Mouse (Mus musculus) cerebellum, adult (tissue): ENCODE results near the gene Plekhb2.

Experiments
- ATAC-seq: cut with Nextera tagmentation; 2 replicates; pipeline ENCODE4 v1.9.2; 2017; ENCODE audit warnings: mild to moderate bottlenecking, moderate library complexity, mixed read lengths; ENCODE audit not compliant: insufficient number of reproducible peaks, low FRiP score, low TSS enrichment

Plekhb2 gene

DNA sequence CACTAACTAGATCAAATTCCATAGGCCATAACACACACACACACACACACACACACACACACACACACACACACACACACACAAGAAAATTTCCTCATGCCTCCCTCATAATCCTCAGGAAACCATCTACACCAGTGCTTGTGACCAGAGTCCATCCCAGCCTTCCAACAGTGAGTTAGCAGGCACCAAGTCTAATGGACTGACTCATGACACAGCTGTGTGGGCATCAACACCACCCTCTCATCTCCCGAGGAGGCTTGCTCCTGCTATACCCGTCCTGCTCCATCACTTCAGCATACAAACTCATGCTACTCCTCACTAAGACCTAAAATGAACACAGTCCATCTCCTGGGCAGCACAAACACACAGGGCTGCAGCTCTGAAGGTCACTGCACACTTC is 18.8 kb upstream of the Plekhb2 start:
- no peak for ATAC-seq

DNA sequence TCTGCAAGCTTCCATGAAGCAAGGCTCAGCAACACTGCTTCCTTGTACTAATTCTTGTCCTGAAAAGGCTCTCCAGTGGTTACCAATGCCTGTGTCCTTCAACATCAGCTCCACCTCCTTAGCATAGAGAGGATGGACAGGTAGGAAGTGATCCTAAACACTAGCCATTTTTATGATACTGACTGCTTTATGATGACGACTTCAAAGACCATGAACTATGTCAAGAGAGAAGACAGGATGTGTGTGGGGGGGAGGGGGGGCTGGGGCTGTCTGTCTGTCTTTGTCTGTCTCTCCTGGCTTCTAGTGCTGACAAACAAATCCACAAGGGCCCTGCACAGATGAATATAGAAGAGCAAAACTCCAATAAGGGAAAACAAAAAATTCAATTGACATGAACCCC is 18.4 kb upstream of the Plekhb2 start:
- ATAC-seq, result no peak

DNA sequence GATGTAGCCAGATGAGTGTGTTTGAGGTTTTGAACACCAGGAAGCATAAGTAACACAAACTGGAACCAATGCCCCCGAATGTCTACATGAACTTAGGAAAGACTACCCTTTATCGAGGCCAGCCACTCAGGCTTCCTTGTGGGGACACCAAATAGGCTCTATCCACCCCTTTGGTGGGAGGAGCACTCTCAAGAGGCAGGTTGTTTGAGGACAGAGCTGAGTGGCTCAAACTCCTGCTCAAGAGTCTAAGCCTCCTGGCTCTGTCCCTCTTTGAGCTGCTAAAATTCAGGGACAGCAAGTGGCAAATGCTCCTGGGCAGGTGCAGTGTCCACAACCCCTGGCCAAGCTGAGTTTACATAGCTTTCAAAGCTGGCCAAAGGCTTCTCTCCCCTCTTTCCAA is 14.9 kb upstream of the Plekhb2 start:
- ATAC-seq, result no peak

DNA sequence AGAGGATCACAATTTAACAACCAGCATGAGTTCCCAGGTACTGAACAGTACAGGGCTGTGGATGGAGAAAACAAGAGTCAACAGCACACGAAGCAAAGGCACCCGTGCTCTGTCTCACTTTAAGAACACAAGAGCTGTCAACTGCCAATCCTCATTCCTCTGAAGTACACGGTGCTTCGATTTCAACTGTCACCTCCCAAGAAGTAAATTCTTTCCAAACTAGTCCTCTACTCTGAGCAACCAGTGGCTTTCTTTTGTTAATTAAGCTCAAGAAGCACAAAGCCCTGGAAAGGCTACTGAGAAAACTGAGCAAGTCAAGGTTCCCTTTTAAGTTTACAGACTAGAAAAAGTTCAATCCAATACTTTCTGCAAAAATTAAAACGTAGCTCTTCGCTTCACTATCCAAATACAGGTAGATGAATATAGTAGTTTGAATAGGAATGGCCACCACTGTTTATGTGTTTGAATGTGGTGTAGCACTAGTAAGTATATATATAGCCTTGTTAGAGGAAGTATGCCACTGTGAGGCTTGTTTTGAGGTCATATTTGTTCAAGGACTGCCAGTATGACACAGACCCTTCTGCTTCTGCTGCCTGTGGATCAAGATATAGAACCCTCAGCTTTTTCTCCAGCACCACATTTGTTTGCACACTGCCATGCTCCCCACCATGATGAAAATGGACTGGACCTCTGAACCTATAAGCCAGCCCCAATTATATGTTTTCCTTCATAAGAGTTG is 11.7 kb upstream of the Plekhb2 start:
- no peak for ATAC-seq

DNA sequence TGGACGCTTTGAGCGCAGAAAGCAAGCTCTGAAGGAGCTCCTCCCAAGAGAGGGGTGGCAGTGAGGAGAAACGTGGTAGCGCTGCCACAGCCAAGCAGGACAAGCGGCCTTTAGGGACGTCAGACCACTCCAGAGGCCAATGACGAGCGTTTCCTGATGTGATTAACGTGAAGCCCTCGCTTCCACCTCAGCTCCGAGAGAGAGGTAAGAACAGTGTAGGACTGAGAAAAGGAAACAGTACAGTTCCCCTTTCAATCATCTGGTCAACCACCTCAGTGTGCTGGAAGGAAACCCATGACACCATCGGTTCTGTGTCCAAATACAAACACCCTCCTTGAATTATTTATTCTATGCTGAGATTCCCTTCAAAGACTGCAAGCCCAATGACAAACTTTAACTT is 10.5 kb upstream of the Plekhb2 start:
- no peak for ATAC-seq

DNA sequence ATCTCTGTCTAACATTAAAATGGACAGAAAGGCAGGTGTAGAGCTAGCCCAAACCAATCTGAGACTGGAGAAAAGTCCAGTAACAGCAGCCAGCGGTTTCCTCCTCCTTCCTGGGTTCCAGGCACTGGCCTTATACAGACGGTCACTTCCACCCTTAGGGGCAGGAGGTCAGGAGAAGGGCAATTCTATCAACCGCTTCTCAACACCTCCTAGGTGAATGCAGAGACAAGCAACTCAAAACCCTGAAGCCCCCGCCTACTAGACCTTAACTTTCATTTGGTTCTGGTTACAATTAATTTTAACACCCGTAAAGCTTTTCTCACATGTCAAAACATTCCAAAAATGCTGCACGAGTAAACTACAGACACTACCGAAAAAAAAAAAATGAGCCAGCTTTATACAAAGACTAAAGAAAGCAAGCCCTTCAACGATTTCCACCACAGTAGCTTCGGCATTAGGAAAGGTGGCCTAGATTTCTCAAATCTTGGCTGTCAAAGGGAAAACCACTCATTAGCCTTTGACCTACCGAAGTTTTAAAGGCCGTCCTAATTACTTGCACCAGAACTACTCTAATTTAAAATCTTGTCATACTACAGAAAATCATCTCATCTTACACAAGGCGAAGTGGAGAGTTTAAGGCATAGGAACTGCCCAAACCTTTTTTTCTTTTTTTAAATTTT is 7.9 kb upstream of the Plekhb2 start:
- no peak for ATAC-seq

DNA sequence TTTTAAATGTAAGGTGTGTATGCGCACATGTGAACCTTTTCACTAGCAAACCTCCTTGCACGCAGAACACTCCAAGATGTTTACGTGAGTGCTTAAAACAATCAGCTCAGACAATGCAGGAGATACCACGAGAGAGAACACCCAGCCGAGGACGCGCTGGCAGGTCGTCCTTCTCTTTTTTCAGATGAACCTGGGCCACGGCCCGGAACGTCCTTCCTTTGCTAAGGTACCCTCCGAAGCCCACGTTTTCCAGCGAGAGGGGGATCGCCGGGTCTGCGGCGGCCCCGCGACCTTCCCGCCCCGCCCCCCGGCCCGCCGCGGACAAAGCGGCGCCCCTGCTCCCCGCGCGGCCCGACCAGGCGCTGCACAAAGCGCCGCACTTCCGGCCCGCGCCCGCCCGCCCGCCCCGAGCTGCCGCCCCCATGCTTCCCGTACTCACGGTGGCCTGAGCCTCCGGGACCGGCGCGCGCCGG is 7.4 kb upstream of the Plekhb2 start:
- peak; percentile 43 for ATAC-seq

DNA sequence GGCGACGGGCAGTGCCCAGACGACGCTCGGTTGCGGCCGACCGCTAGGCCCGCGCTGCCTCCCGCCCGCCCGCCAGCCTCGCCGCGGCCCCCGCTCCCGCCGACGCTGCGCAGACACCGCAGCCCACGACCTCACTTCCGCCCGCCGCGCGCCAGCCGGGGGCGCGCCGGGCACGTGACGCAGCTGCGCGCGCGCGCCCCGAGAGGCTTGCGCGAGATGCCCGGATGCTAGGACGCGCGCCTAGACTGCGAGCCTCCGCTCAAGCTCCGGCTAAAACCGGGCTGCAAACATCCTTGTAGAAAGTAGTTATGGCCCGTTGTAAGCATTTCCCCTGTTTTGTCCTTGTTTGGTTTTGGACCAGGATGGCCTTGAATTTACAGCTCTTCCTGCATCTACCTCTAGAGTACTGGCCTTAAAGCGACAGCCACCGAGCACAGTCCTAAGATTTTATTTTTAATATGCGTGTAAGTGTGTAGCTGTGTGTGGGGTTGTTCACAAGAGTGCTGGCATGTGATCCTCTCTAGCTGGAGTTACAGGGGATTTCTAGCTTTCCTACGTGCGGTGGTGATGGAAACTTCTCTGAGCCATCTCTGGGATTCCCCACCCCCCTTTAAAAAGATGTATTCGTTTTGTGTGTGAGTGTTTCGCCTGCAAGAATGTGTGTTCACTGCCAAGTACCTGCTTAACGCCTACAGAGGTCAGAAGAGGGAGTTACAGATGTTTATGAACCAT is 6.7 kb upstream of the Plekhb2 start, which contains the start of gene Fam168b:
Fam168b (minus strand) TSS at position 179 of the 732 bp plus-strand sequence.
- ATAC-seq, result peak; percentile 73

DNA sequence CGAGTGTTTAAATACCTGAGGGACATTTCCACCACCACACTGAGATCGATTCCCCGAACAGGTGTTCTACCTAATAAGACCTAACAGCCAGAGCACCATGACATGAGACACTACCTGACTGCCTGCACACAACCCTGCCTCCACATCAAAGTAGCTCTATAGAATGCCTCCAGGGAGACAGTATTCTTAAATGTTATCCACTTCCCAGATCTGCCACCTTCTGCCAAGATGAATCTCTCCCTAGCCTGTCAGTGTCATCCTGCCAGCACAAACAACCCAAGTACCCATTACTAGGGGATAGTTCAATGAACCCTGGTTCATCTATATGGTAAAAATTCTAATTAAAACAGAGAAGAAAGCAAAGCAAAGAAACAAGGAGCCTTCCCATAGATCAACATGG is 2.7 kb upstream of the Plekhb2 start:
- ATAC-seq, result no peak

DNA sequence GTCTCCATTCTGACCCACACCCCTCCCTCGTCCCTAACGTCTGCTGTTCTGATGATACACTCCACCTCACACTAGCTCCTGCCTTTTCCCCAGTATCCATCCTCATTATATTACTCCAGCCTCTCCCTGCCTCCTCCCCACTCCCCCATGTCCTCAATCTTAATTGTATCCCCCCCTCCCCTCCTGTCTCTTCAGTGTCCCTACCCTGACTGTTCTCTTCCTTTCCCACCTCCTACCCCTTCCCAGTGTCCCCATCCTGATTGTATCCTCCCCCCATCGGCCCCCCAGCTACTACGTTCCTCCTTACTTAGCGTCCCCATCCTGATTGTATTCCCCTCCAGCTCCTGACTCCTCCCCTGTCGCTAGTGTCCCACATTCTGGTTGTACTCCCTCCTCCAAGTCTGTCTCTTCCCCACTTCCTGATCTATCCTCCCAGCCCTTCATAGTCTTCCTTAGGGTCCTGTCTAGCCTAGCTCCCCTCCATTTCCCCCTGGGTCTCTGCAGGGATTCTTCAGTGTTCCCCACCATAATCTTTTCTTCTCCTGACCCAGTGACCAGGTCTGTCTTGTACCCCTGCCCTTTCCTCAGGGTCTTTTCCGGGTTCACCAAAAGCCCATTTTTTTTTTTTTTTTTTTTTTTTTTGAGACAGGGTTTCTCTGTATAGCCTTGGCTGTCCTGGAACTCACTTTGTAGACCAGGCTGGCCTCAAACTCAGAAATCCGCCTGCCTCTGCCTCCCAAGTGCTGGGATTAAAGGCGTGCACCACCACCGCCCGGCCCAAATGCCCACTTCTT is 764 bp downstream of the Plekhb2 start:
- peak; percentile 47 for ATAC-seq

DNA sequence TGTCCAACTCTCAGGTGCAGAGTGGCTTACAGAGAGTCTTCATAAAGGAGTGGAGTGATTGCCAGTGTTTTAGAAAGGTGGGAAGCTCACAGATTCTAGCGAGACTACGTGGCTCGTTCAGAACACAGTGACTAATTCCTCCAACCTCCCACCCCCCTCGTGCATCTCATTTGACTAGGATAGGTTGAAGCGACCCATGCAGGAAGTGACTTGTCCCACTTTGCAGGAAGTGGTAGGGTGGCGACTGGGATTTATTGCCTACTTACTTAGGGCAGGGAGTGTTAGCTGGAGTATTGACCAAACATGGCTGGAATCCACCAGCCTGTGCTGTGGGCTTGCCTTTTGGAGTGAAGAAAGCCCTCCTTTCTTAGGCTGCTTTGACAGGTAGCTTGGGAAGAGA is 1.8 kb downstream of the Plekhb2 start:
- ATAC-seq, result no peak

DNA sequence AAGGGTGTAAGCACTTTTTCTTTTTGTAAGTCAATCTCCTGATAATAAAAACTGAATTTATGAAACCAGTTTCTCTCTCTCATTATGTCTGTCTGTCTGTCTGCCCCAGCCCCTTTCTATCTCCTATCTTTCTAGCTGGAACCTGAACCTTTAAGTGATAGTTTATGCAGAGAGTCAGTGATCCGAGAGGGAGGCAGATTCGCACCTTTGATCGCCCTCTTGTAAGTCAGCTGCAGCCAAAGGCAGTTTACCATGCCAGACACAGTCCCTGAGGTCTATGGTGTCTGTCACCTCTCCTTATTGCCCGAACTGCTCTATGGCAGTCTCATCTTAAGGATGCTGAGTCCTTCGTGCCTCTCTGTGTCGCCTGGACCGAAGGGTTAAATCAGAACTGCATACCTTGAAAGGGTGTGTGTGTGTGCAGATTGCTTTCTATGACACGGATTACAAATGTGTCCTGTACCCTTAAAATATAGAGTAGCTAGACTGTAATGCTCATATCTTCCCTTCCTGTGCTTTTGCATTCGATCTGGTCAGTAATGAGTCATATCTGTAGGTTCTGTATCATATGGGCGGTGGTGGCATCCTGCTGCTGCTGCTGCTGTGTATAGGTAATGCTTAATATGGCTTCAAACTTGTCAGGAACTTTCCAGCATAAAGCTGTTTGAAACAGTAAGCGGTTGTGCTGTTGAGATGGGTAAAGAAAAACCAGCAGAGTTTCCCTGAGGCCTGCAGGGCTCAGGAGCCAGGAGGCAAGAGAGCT is 2.5 kb downstream of the Plekhb2 start:
- ATAC-seq, result no peak

DNA sequence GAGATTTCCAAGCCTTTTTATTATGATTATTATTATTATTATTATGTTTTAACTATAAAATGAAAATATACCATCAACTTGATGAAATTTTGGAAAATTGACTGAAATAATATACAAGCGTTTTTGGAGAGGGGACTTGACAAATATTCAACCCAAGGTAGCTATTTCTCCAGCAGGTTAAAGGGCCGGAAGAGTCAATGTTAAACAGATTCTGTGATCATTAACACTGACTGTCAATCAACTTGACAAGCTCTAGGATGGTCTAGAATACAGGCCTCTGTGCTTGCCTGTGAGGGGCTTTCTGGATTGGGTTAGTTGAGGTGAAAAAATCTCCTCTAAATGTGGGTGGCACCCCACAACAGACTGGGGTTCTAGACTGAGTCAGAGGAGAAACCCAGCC is 4.0 kb downstream of the Plekhb2 start:
- no peak for ATAC-seq

DNA sequence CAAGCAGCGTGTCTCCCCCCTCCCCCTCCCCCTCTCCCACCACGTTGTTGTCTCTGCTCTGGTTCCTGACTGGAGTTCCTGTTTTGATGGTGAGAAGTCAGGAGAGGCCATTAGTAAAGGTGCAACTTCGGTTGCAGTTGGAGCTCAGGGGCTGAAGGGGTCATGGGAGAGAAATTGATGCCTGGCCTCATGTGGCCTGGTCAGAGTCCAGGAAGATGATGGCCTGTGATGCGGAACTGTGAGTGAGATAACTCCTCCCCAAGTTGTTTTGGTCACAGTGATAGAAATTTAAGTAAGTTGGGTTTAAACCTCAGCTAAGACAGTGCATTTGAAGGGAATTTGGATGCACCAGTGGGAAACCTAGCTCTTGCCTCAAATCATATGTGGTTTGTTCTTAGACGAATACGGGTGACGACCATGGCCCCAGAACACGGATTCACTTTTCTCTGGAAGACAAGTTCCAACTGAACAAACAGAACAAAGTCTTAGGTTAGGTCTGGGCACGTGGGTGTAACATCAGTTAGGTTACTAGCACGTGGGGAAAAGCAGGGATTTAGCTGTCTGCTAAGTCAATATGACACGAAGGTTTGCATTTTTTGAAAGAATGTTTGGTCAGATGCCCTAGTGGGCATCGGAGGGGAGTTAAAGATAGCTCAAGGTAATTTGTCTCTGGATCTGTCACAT is 5.4 kb downstream of the Plekhb2 start:
- no peak for ATAC-seq

DNA sequence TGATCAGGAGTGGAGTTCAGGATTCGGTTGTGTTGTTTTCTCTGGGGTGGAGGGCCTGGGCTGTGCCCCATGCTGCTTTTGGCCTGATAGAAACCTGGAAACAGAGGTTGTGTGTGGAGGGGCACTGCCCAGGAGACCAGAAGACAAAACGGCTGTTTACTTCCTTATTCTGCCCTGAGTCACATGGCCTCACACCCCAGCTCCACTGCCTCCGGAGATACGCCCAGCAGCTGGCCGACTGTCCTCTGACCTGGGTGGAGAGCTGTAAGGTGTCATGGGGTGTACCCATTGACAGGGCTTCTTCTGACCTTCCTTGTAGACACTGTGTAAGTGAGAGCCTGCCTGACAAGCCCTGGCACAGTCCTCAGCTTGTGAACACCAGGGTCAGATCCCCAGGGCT is 8.9 kb downstream of the Plekhb2 start:
- 0 out of 2 replicates have a peak, but pooled peaks have one; percentile 26 for ATAC-seq

DNA sequence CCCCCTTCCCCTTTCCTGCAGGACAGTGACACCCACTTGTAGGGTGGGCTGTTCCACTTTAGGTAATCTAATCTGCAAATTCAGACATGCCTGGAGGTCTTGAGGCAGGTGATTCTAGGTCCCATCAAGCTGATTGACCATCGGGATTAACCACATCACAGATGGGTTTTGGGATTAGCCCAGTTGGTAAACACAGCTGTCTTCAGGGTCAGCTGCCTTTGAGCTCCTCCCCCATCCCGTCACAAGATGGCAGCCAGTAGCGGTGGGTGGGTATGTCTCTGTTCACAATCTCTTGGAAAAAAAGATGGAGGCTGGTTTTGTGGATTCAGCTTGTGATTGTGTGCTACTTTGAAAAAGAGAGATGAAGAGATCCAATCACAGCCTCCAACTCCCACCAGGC is 10.0 kb downstream of the Plekhb2 start:
- no peak for ATAC-seq

DNA sequence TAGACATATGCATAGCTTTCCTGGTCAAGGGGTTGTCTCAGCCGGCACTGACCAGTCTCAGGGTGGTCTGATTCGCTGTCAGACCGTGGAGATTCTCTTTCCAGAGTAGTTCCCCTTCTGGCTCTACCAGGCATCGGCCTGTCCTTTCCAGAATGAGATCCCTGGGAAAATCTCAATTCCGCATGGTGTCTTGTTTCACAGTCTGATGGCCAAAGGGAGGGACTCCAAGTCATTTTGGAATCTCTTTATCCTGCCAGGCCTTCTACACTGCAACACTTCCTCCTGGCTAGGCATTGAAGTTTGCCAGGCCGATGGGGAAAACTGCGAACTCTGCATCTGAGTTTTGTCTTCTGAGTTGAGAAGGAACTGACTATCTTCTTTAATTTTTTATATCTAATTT is 10.4 kb downstream of the Plekhb2 start:
- no peak for ATAC-seq

DNA sequence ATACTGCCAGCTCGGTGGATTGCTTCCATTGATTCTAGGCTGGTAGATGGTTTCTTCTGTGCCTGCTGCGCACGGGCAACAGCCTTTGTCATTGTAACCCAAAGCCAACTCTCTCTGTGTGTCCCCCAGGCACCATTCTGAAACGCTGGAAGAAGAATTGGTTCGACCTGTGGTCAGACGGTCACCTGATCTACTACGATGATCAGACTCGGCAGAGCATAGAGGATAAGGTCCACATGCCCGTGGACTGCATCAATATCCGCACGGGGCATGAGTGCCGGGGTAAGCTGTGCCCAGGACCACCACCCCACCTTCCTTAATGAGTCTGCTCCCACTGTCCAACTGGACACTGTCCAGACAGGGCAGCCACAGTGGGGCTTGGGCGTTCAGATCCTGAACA is 13.1 kb downstream of the Plekhb2 start:
- no peak for ATAC-seq

DNA sequence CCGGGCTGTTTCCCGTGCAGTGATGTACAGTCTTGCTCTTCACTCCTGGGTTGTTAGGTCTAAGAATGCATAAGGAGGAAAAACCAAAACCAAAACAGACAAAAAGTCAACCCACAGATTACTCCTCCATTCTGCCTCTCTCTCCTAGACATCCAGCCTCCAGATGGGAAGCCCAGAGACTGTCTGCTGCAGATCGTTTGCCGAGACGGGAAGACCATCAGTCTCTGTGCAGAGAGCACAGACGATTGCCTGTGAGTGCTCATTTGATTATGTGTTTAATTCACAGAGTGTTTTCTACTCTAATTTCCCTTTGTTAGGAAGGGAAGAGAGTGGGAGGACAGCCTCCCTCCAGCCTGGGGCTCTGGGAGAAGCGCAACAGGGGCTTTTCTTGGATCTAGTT is 13.5 kb downstream of the Plekhb2 start:
- ATAC-seq, result no peak
